Mouse (Mus musculus): Measurements from ENCODE around the gene Abhd16a. TPM values are rescaled to one million over a fixed set of nuclear protein-coding genes. Genes with fewer than 3 reads are reported as not detected.
A peak's percentile ranks its signal among the peaks of the same experiment; 100 is the strongest.

Gene Abhd16a
- polyA plus RNA-seq, 1 experiment: 31.8 TPM

GRCm38 (mm10) chr17:35068213-35068914 is 20.7 kb upstream of the Abhd16a start:
- Histone ChIP-seq H3K27ac (ENCODE audit: insufficient read depth, low read length) (no peak overlapping the region), H3K4me1 (ENCODE audit: control insufficient read depth, insufficient read depth, low read length) (no peaks in the 10 kb centered on the region), H3K4me3 (ENCODE audit: insufficient read depth, low read length) (no peak overlapping the region)
- TF ChIP-seq CTCF (IDR thresholded peaks at IDR 0.05; ENCODE audit: borderline replicate concordance, insufficient read depth, low read length) (no peak), POLR2A (IDR thresholded peaks at IDR 0.05; ENCODE audit: low read depth, low read length) (no peak)

GRCm38 (mm10) chr17:35070556-35071229 is 18.4 kb upstream of the Abhd16a start:
- Histone ChIP-seq H3K4me1 (ENCODE audit: control insufficient read depth, insufficient read depth, low read length) (no peaks in the 10 kb centered on the region), H3K27ac (ENCODE audit: insufficient read depth, low read length) (no peak overlapping the region), H3K4me3 (ENCODE audit: insufficient read depth, low read length) (no peak overlapping the region)
- TF ChIP-seq CTCF (IDR thresholded peaks at IDR 0.05; ENCODE audit: borderline replicate concordance, insufficient read depth, low read length) (no peak), POLR2A (IDR thresholded peaks at IDR 0.05; ENCODE audit: low read depth, low read length) (no peak)

GRCm38 (mm10) chr17:35071454-35071853 is 17.6 kb upstream of the Abhd16a start:
- no peak for TF ChIP-seq POLR2A (IDR thresholded peaks at IDR 0.05; ENCODE audit: low read depth, low read length)
- TF ChIP-seq CTCF (IDR thresholded peaks at IDR 0.05; ENCODE audit: borderline replicate concordance, insufficient read depth, low read length): no peak

GRCm38 (mm10) chr17:35074097-35074496 is 15.0 kb upstream of the Abhd16a start:
- Histone ChIP-seq H3K4me1 (ENCODE audit: control insufficient read depth, insufficient read depth, low read length) (no peaks in the 10 kb centered on the region), H3K4me3 (ENCODE audit: insufficient read depth, low read length) (no peak overlapping the region), H3K27ac (ENCODE audit: insufficient read depth, low read length) (no peak overlapping the region)
- no peak for TF ChIP-seq POLR2A (IDR thresholded peaks at IDR 0.05; ENCODE audit: low read depth, low read length)
- TF ChIP-seq CTCF (IDR thresholded peaks at IDR 0.05; ENCODE audit: borderline replicate concordance, insufficient read depth, low read length): no peak

More at GRCm38 (mm10) chr17:35071454-35071853, 17.6 kb upstream of the Abhd16a start:
- no peak overlapping the region for H3K27ac ChIP-seq (ENCODE audit: insufficient read depth, low read length)
- H3K4me1 ChIP-seq (ENCODE audit: control insufficient read depth, insufficient read depth, low read length): no peaks in the 10 kb centered on the region
- no peak overlapping the region for H3K4me3 ChIP-seq (ENCODE audit: insufficient read depth, low read length)

GRCm38 (mm10) chr17:35076507-35077176 is 12.4 kb upstream of the Abhd16a start, which contains the start of gene Ly6g6e:
TSS of gene Ly6g6e (plus strand) at chr17:35076902.
- Histone ChIP-seq H3K4me3 (ENCODE audit: insufficient read depth, low read length) (no peak within 1 kb of the TSS), H3K27ac (ENCODE audit: insufficient read depth, low read length) (no peak within 1 kb of the TSS), H3K4me1 (ENCODE audit: control insufficient read depth, insufficient read depth, low read length) (no peaks in the 10 kb centered on the region)
- TF ChIP-seq POLR2A (IDR thresholded peaks at IDR 0.05; ENCODE audit: low read depth, low read length) (no peak), CTCF (IDR thresholded peaks at IDR 0.05; ENCODE audit: borderline replicate concordance, insufficient read depth, low read length) (no peak)

GRCm38 (mm10) chr17:35077285-35077684 is 11.8 kb upstream of the Abhd16a start:
- no peak for TF ChIP-seq CTCF (IDR thresholded peaks at IDR 0.05; ENCODE audit: borderline replicate concordance, insufficient read depth, low read length)
- no peak for TF ChIP-seq POLR2A (IDR thresholded peaks at IDR 0.05; ENCODE audit: low read depth, low read length)
- H3K4me1 ChIP-seq (ENCODE audit: control insufficient read depth, insufficient read depth, low read length): no peaks in the 10 kb centered on the region
- no peak overlapping the region for H3K27ac ChIP-seq (ENCODE audit: insufficient read depth, low read length)
- H3K4me3 ChIP-seq (ENCODE audit: insufficient read depth, low read length): no peak overlapping the region

- Histone ChIP-seq H3K4me3 (ENCODE audit: insufficient read depth, low read length) (no peak within 1 kb of the TSS), H3K4me1 (ENCODE audit: control insufficient read depth, insufficient read depth, low read length) (no peaks in the 10 kb centered on the region), H3K27ac (ENCODE audit: insufficient read depth, low read length) (no peak within 1 kb of the TSS)
- TF ChIP-seq POLR2A (IDR thresholded peaks at IDR 0.05; ENCODE audit: low read depth, low read length): no peak
- TF ChIP-seq CTCF (IDR thresholded peaks at IDR 0.05; ENCODE audit: borderline replicate concordance, insufficient read depth, low read length): peak; percentile 37; the same call in 1 of the 2 replicates
Observed at GRCm38 (mm10) chr17:35077786-35078233, 11.3 kb upstream of the Abhd16a start, which contains the start of gene Ly6g6d. TSS of gene Ly6g6d (minus strand) at chr17:35078065.

- H3K27ac ChIP-seq (ENCODE audit: insufficient read depth, low read length): no peak overlapping the region
- no peak overlapping the region for H3K4me3 ChIP-seq (ENCODE audit: insufficient read depth, low read length)
- H3K4me1 ChIP-seq (ENCODE audit: control insufficient read depth, insufficient read depth, low read length): no peaks in the 10 kb centered on the region
- TF ChIP-seq POLR2A (IDR thresholded peaks at IDR 0.05; ENCODE audit: low read depth, low read length) (no peak), CTCF (IDR thresholded peaks at IDR 0.05; ENCODE audit: borderline replicate concordance, insufficient read depth, low read length) (no peak)
Observed at GRCm38 (mm10) chr17:35079778-35080177, 9.3 kb upstream of the Abhd16a start.

GRCm38 (mm10) chr17:35080248-35080647 is 8.8 kb upstream of the Abhd16a start:
- Histone ChIP-seq H3K4me1 (ENCODE audit: control insufficient read depth, insufficient read depth, low read length) (no peaks in the 10 kb centered on the region), H3K27ac (ENCODE audit: insufficient read depth, low read length) (no peak overlapping the region), H3K4me3 (ENCODE audit: insufficient read depth, low read length) (no peak overlapping the region)
- TF ChIP-seq CTCF (IDR thresholded peaks at IDR 0.05; ENCODE audit: borderline replicate concordance, insufficient read depth, low read length): no peak

Measured in embryonic fibroblast, embryonic 13.5 days (primary cell).